Mouse (Mus musculus): Measurements from ENCODE around the gene Ubl5. TPM values are rescaled to one million over a fixed set of nuclear protein-coding genes. Genes with fewer than 3 reads are reported as not detected.
A peak's percentile ranks its signal among the peaks of the same experiment; 100 is the strongest.
"Not testable (repeated sequence)": the region's sequence is repeated elsewhere in the genome, so short reads cannot be mapped to it uniquely, and the experiment has no call there.

Ubl5 gene
- 100 to 1,000 TPM; 236 to 246 TPM for total RNA-seq (2021)
- long read RNA-seq, experiment 1, transcript Ubl5-201 (5 exons, 2,114 nt), result major isoform, 147 of 163 reads
- long read RNA-seq, experiment 1, partial matches to known transcripts, result 9 of 163 reads
- long read RNA-seq, experiment 1, other reads (novel, unspliced or antisense), result 2 of 163 reads
- long read RNA-seq, experiment 2, transcript Ubl5-201 (5 exons, 2,114 nt), result major isoform, 145 of 157 reads
- long read RNA-seq, experiment 2, partial matches to known transcripts, result 5 of 157 reads
- long read RNA-seq, experiment 2, other reads (novel, unspliced or antisense), result 3 of 157 reads

- peak; percentile 62 to 65 for DNase-seq
These were observed at the start of gene Ubl5 for GRCm38 (mm10) chr9:20642101-20642895. Gene Ubl5, plus strand, starts transcription at chr9:20642878.

DNA sequence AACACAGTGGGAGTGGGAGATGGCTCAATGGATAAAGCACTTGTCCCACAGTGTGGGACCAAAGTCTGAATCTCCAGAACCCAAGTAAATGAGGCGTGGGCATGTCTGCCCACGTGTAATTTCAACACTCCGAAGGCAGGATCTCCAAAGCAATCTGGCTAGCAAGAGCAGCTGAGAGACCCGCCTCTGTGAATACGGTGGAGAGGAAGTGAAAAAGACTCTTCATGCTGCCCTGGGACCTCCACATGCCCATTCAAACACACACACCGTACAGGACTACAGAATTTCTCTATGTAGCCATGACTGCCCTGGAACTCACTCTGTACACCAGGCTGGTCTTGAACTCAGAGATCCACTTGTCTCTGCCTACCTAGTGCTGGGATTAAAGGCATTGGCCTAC lies 41.4 kb upstream of the Ubl5 start:
- no peak for DNase-seq

DNA sequence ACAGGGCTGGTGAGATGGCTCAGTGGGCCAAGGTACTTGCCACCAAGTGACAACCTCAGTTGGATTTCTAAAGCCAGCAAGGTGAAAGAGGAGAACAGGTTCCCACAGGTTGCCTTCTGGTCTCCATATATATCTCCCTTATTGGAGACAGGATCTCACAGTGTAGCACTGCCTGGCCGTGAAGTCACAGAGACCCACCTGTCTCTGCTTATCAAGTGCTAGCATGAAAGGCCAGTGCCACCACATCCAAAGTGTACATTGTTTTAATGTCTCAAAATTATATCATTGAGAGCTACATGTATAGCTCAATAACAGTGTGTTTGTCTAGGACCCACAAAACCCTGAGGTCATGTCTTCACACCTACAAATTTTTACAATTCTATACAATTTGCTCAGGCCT lies 36.4 kb upstream of the Ubl5 start:
- DNase-seq, result no peak

DNA sequence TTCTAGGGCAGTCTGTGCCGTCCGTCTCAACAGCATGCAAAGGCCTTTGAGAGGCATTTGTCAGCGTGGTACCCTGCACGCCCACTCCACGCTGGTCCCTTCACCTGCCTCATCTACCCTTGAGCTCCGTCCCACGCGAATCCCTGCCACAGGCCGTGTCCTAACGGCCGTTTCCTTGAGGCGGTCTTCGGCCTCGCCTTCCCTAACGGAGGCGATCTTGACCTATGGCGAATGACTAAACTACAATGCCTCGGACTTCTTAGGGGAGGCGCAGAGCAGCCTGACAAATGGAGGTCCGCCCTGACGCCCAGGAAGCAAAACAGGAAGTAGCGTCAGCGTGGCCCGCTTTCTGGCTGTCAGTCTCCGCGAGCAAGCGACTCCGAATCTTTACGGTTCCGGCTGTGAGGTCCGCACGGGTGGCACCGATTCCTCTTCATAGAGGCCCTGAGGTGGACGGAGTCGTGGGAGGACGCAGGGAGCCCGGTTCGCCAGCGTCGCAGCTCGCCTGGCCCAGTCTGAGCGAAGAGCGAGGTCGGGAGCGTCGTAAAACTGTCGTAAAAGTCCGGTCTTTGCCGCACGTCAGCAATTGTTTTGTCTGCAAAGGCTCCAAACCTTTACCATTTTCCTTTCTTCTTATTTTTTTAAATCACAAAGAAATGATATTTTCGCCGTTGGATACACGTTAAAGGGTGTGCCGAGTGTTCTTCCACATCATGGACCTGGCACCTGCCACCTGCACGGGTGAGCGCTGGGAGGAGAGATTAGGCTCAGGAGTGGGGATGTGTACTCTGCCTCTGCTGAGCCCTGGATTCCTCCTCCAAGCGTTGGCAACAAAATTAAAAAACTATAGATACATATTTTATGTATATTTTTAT lies 35.3 kb upstream of the Ubl5 start:
- DNase-seq, result peak; percentile 91 to 94

DNA sequence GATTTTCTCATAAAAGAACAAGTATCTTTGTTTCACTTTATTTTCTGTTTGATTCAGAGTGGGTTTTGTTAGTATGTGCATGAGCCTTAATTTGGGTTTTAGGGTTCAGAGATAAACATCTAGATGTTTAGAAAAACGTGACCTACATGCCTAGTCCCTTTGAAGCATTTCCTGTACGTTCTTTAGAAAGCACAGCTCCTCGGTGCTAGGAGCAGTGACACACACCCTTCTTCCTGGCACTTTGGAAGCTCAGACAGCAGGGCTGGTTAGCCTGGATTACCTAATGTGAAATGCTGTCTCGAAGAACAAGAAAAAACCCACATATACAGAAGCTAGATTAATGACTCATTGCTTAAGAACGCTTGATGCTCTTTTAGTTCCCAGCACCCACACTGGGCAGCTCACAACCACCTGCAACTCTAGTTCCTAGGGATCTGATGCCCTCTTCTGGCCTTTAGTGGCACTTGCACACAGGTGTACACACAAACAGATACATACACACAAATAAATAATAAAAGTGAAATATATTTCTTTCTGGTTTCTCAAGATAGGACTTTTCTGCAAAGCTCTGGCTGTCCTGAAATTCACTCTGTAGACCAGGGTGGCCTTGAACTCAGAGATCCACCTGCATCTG lies 32.7 kb upstream of the Ubl5 start:
- DNase-seq, result no peak

GRCm38 (mm10) chr9:20611976-20612375 lies 30.7 kb upstream of the Ubl5 start:
- DNase-seq, result no peak

- DNase-seq, result no peak
These were observed 26.0 kb upstream of the Ubl5 start for GRCm38 (mm10) chr9:20616685-20617084.

GRCm38 (mm10) chr9:20631332-20631731 lies 11.3 kb upstream of the Ubl5 start:
- no peak for DNase-seq

DNA sequence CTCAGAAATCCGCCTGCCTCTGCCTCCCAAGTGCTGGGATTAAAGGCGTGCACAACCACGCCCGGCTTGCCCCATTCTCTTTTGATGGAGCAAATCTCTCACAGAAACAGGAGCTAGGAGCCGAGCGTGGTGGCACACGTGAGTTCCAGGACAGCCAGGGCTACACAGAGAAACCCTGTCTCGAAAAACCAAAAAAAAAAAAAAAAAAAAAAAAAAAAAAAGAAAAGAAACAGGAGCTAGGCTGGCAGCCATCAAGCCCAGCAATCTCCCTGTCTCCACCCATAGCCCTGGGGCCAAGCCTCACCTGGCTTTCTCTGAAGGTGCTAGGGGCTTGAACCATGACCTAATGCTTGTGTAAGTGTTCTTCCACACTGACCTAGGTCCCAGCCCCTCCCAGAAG lies 7.0 kb upstream of the Ubl5 start:
- not testable (repeated sequence) for DNase-seq

- DNase-seq, result no peak
These were observed 6.4 kb upstream of the Ubl5 start for GRCm38 (mm10) chr9:20636256-20636655.

GRCm38 (mm10) chr9:20636790-20637189 lies 5.9 kb upstream of the Ubl5 start:
- no peak for DNase-seq

GRCm38 (mm10) chr9:20638552-20638951 lies 4.1 kb upstream of the Ubl5 start:
- DNase-seq, result no peak

DNA sequence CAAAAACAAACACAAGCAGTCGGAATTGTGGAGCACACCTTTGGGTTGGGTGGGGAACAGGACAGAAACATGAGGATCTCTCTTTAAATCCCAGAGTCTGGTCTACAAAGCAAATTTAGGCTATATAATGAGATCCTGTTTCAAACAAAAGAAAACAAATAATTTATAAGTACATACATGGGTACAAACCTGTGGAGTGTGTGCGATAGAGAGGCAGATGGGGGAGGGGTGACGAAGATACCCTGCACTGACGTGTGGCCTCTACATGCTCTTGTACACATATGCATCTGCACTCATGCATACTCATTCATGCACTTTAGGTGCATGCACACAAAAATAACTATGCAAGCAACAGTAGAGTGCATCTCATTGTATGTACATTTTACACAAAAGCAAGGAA lies 3.2 kb upstream of the Ubl5 start:
- no peak for DNase-seq

- no peak for DNase-seq
These were observed 1.2 kb upstream of the Ubl5 start for GRCm38 (mm10) chr9:20641501-20641900.

DNA sequence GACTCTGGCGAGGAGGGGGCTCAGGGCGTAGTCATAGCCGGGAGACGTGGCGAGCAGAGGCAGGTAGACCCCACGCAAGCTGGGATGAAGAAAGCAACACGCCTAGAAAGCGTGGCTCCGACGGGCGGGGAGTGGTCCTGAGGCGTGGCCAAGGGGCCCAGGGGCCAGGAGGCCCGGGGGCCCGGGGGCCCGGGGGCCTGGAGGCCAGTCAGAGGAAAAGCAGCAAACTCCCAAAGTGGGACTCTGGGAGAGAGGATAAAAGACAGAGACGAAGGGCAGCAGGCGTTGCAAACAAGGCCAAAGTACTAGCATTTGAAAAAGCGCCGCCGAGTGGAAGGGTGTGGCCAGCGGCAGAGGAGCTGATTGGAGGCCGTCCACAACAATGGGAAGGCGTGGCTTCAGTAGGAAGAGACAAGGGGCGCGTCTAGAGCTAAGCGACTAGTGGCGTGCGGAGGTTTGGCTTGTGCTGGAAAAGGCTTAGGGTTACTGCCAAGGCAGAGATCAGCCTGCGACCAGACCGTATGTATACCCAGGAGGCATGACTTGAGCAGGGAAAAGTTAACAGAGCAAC lies 303 bp downstream of the Ubl5 start:
- DNase-seq, result peak; percentile 88 to 92

GRCm38 (mm10) chr9:20643781-20644180 lies 1.1 kb downstream of the Ubl5 start:
- DNase-seq, result peak in 1 of 2 experiments; percentile 20

- peak; percentile 88 for DNase-seq
These were observed 1.8 kb downstream of the Ubl5 start, which contains the start of gene Fbxl12 for GRCm38 (mm10) chr9:20644360-20645081. Gene Fbxl12, minus strand, starts transcription at chr9:20644767.

DNA sequence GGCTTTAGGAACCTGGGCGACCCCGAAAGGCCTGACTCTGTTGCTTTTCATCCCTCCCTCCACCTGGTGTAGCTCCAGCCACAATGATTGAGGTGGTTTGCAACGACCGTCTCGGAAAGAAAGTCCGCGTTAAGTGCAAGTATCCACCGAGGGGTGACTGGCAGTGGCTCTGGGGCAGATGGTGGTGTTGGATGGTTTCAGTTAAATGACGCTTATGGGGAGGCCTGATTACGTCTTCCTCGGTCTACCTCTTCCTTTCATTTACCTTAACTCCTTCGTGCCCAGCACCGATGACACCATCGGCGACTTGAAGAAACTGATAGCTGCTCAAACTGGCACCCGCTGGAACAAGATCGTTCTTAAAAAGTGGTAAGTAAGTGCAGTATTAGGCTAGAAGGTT lies 2.4 kb downstream of the Ubl5 start:
- DNase-seq, result no peak

DNA sequence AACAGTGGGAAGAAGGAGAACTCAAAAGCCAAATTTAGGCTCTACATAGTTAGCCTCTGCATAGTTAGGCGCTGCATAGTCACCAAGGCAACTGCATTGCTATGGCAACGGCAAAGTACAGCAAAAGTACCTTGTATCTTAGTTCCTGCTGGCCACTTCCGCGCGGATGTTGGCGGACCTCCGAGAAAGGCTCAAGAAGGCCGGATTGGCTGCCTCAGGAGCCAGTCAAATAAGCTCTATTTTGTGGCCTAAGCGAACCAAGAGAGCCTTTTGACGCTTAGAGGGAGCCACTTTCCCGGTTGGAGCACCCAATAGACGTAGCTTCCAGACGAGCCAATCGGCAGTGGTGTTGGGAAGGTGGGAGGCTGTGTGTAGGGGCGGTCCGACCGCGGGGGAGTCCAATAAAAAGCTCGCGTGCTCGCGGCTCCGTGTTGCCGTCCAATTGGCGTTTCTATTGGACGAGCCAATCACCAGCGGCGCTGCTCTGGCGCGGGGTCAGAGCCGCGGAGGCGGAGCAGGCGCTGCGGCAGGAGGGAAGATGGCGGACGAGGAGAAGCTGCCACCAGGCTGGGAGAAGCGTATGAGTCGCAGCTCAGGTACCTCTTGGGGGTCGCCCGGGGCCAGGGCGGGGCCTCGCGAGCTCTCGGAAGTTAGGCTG lies 9.1 kb downstream of the Ubl5 start, which contains the start of gene Pin1:
Gene Pin1 (plus strand): TSS at position 494 of the 658 bp plus-strand sequence.
- DNase-seq, result peak; percentile 99 to 100

DNA sequence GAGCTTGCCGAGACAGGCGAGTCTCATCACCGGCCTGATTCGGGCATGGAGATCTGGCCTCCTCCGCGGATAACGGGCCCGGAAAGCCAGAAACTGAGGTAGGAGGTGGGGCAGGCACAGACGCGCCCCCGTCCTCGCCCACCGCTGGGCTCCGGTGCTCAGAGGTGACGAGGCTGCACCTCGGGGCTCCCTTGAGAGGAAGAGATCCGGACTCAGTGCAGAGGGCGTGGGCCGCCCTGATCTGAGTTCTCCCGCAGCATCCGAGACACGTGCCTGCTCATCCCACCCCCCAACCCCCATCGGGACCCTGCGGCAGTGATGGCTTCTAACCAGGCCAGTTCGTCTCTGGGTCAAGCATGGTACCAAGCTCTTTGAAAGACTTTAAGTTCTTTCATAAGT lies 9.6 kb downstream of the Ubl5 start:
- DNase-seq, result no peak
